Mouse (Mus musculus): ENCODE results near the gene Rabl6.
A peak's percentile ranks its signal among the peaks of the same experiment; 100 is the strongest.

Gene Rabl6

GRCm38 (mm10) chr2:25536531-25536930, 71.8 kb downstream of the Rabl6 start:
- no peak for DNase-seq

- no peak for DNase-seq
Observed at GRCm38 (mm10) chr2:25534866-25535182, 73.5 kb downstream of the Rabl6 start.

DNA sequence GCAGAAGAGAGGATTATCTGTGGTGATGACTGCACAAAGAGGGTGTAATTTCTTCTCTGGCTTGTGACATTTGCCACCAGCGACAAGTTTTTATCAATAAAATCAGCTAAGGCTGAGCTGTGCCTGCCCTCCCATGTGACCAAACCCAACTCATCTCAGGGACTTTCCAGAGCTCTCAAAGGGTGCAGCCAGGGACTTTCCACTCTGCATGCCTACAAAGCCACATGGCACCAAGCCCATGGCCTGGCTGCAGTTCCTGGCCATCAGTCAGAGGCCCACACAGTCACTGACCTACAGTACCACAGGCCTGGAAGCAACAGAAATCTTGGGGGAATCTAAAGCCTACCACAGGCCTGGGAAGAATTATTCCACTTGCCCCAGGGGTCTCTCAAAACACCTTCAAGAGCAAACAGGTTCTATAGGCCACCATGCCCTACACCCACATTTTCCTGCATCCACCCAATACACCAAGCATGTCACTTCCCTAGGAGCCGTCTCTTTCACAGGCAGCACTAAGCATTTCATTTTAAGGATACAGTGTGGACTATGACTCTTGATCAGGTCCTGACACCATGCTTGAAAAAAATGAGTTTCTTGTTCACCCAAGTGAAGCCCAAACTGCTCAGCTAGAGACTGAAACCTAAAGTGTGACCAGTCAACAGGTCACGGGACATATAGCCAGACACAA, 74.0 kb downstream of the Rabl6 start:
- peak; percentile 9 for DNase-seq

GRCm38 (mm10) chr2:25533707-25534106, 74.6 kb downstream of the Rabl6 start:
- no peak for DNase-seq

Data from right cerebral cortex, postnatal 25 days (tissue).